Mouse (Mus musculus) lung, postnatal 0 days (tissue): ENCODE measurements around the gene Setd2.

Experiments
- CTCF ChIP-seq: IDR thresholded peaks from 2 replicates; pipeline ENCODE4 v1.5.1; 2016; ENCODE audit warnings: antibody characterized with exemption, mild to moderate bottlenecking
- EP300 ChIP-seq: IDR thresholded peaks from 2 replicates; pipeline ENCODE4 v1.6.1; 2016; ENCODE audit warnings: antibody characterized with exemption, mild to moderate bottlenecking, control low read depth

- TF ChIP-seq CTCF (no peak), EP300 (no peak)
Measured at GRCm38 (mm10) chr9:110536636-110537035, 4.2 kb downstream of the Setd2 start.
